Mouse (Mus musculus): ENCODE measurements at regions not wholly inside any gene's neighbourhood (a gene's known extent, or its start where the extent isn't known, plus 50 kb on each side); places are given as distances from the start of the nearest gene placed in this dataset.
A peak's percentile ranks its signal among the peaks of the same experiment; 100 is the strongest.
"Not testable (repeated sequence)": the region's sequence is repeated elsewhere in the genome, so short reads cannot be mapped to it uniquely, and the experiment has no call there.

- Histone ChIP-seq H3K4me1 (no peaks in the 10 kb centered on the region; the same call in 1 of the 2 replicates), H3K4me3 (replicated peaks) (no peak overlapping the region), H3K9ac (no peak overlapping the region), H3K4me2 (replicated peaks) (no peak overlapping the region), H3K27me3 (no peaks in the 10 kb centered on the region), H3K9me3 (replicated peaks) (no peaks in the 10 kb centered on the region), H3K36me3 (no peaks in the 10 kb centered on the region), H3K27ac (replicated peaks) (no peak overlapping the region)
- WGBS: 93% methylated on average over 9 of the region's 9 CpGs
- no peak for ATAC-seq (ENCODE audit: insufficient number of reproducible peaks, low FRiP score, low TSS enrichment, low read depth)
Measured at GRCm38 (mm10) chr12:71533701-71534100, 224.0 kb downstream of the Dact1 start.

- 75% methylated on average over 4 of the region's 4 CpGs for whole genome bisulfite sequencing
- Histone ChIP-seq H3K9me3 (replicated peaks) (no peaks in the 10 kb centered on the region), H3K27me3 (no peaks in the 10 kb centered on the region), H3K9ac (no peak overlapping the region), H3K4me2 (replicated peaks) (no peak overlapping the region), H3K36me3 (no peaks in the 10 kb centered on the region), H3K4me3 (replicated peaks) (no peak overlapping the region), H3K4me1 (no peaks in the 10 kb centered on the region; the same call in 1 of the 2 replicates), H3K27ac (replicated peaks) (no peak overlapping the region)
- ATAC-seq (ENCODE audit: insufficient number of reproducible peaks, low FRiP score, low TSS enrichment, low read depth): no peak
Measured at GRCm38 (mm10) chr12:71534199-71534598, 224.5 kb downstream of the Dact1 start.

GRCm38 (mm10) chr12:71535251-71535650 is 225.6 kb downstream of the Dact1 start:
- H3K27me3 ChIP-seq: no peaks in the 10 kb centered on the region
- no peak overlapping the region for H3K9ac ChIP-seq
- no peaks in the 10 kb centered on the region; the same call in 1 of the 2 replicates for H3K4me1 ChIP-seq
- H3K4me3 ChIP-seq (replicated peaks): no peak overlapping the region
- H3K4me2 ChIP-seq (replicated peaks): no peak overlapping the region
- no peak for ATAC-seq (ENCODE audit: insufficient number of reproducible peaks, low FRiP score, low TSS enrichment, low read depth)
- 89% methylated on average over 6 of the region's 6 CpGs for WGBS
- H3K9me3 ChIP-seq (replicated peaks): no peaks in the 10 kb centered on the region
- no peak overlapping the region for H3K27ac ChIP-seq (replicated peaks)
- H3K36me3 ChIP-seq: no peaks in the 10 kb centered on the region

GRCm38 (mm10) chr12:71535831-71536230 is 226.1 kb downstream of the Dact1 start:
- not testable (repeated sequence) for H3K4me1 ChIP-seq; H3K36me3 ChIP-seq; H3K27ac ChIP-seq (replicated peaks); H3K4me3 ChIP-seq (replicated peaks); H3K4me2 ChIP-seq (replicated peaks); H3K9ac ChIP-seq; H3K9me3 ChIP-seq (replicated peaks); ATAC-seq (ENCODE audit: insufficient number of reproducible peaks, low FRiP score, low TSS enrichment, low read depth); H3K27me3 ChIP-seq
- WGBS: 57% methylated on average over 3 of the region's 3 CpGs

GRCm38 (mm10) chr12:71538691-71539090 is 229.0 kb downstream of the Dact1 start:
- no peak overlapping the region for H3K9ac ChIP-seq
- ATAC-seq (ENCODE audit: insufficient number of reproducible peaks, low FRiP score, low TSS enrichment, low read depth): no peak

GRCm38 (mm10) chr12:71540279-71540678 is 230.6 kb downstream of the Dact1 start:
- peaks cover 29% of the 10 kb centered on the region for H3K4me1 ChIP-seq
- no peak for ATAC-seq (ENCODE audit: insufficient number of reproducible peaks, low FRiP score, low TSS enrichment, low read depth)
- H3K9ac ChIP-seq: no peak overlapping the region
- WGBS: 72% methylated on average over 11 of the region's 11 CpGs
- H3K27me3 ChIP-seq: 0 out of 2 replicates have a peak, but pooled peaks cover 4% of the 10 kb centered on the region
- no peak overlapping the region for H3K4me2 ChIP-seq (replicated peaks)
- H3K36me3 ChIP-seq: no peaks in the 10 kb centered on the region
- no peak overlapping the region for H3K27ac ChIP-seq (replicated peaks)
- H3K9me3 ChIP-seq (replicated peaks): no peaks in the 10 kb centered on the region
- no peak overlapping the region for H3K4me3 ChIP-seq (replicated peaks)

More at GRCm38 (mm10) chr12:71538691-71539090, 229.0 kb downstream of the Dact1 start:
- Histone ChIP-seq H3K36me3 (no peaks in the 10 kb centered on the region), H3K27me3 (0 out of 2 replicates have a peak, but pooled peaks cover 4% of the 10 kb centered on the region), H3K4me2 (replicated peaks) (no peak overlapping the region), H3K27ac (replicated peaks) (no peak overlapping the region), H3K9me3 (replicated peaks) (no peaks in the 10 kb centered on the region), H3K4me1 (peaks cover 19% of the 10 kb centered on the region), H3K4me3 (replicated peaks) (no peak overlapping the region)
- WGBS: 78% methylated on average over 7 of the region's 7 CpGs

GRCm38 (mm10) chr12:71541961-71542360 is 232.3 kb downstream of the Dact1 start:
- ATAC-seq (ENCODE audit: insufficient number of reproducible peaks, low FRiP score, low TSS enrichment, low read depth): no peak
- Histone ChIP-seq H3K4me1 (peaks cover 29% of the 10 kb centered on the region), H3K9me3 (replicated peaks) (no peaks in the 10 kb centered on the region), H3K36me3 (no peaks in the 10 kb centered on the region), H3K27ac (replicated peaks) (0 out of 2 replicates have a peak overlapping the region, but pooled peaks have one; percentile 28), H3K4me3 (replicated peaks) (no peak overlapping the region), H3K4me2 (replicated peaks) (no peak overlapping the region), H3K9ac (no peak overlapping the region), H3K27me3 (0 out of 2 replicates have a peak, but pooled peaks cover 4% of the 10 kb centered on the region)
- WGBS: 69% methylated on average over 2 of the region's 2 CpGs

GRCm38 (mm10) chr12:71543571-71544119 is 234.0 kb downstream of the Dact1 start:
- 41% methylated on average over 7 of the region's 7 CpGs for WGBS

GRCm38 (mm10) chr12:71544401-71545159 is 234.9 kb downstream of the Dact1 start:
- H3K27ac ChIP-seq (replicated peaks): peak overlapping the region; percentile 58
- peaks cover 29% of the 10 kb centered on the region for H3K4me1 ChIP-seq
- 27% methylated on average over 8 of the region's 8 CpGs for WGBS
- H3K9ac ChIP-seq: no peak overlapping the region
- no peaks in the 10 kb centered on the region for H3K36me3 ChIP-seq
- H3K27me3 ChIP-seq: 0 out of 2 replicates have a peak, but pooled peaks cover 4% of the 10 kb centered on the region
- H3K9me3 ChIP-seq (replicated peaks): no peaks in the 10 kb centered on the region
- ATAC-seq (ENCODE audit: insufficient number of reproducible peaks, low FRiP score, low TSS enrichment, low read depth): peak; percentile 76
- H3K4me2 ChIP-seq (replicated peaks): no peak overlapping the region
- no peak overlapping the region for H3K4me3 ChIP-seq (replicated peaks)

More at GRCm38 (mm10) chr12:71543571-71544119, 234.0 kb downstream of the Dact1 start:
- Histone ChIP-seq H3K4me1 (peaks cover 29% of the 10 kb centered on the region), H3K9me3 (replicated peaks) (no peaks in the 10 kb centered on the region), H3K4me2 (replicated peaks) (no peak overlapping the region), H3K27me3 (0 out of 2 replicates have a peak, but pooled peaks cover 4% of the 10 kb centered on the region), H3K27ac (replicated peaks) (no peak overlapping the region), H3K36me3 (no peaks in the 10 kb centered on the region), H3K4me3 (replicated peaks) (no peak overlapping the region), H3K9ac (no peak overlapping the region)
- no peak for ATAC-seq (ENCODE audit: insufficient number of reproducible peaks, low FRiP score, low TSS enrichment, low read depth)

GRCm38 (mm10) chr12:71546523-71547265 is 237.0 kb downstream of the Dact1 start:
- WGBS: 89% methylated on average over 9 of the region's 9 CpGs
- no peak overlapping the region for H3K4me3 ChIP-seq (replicated peaks)
- peaks cover 37% of the 10 kb centered on the region for H3K4me1 ChIP-seq
- no peak for ATAC-seq (ENCODE audit: insufficient number of reproducible peaks, low FRiP score, low TSS enrichment, low read depth)
- no peak overlapping the region for H3K27ac ChIP-seq (replicated peaks)
- H3K27me3 ChIP-seq: 0 out of 2 replicates have a peak, but pooled peaks cover under 1% of the 10 kb centered on the region
- no peaks in the 10 kb centered on the region for H3K36me3 ChIP-seq
- H3K4me2 ChIP-seq (replicated peaks): no peak overlapping the region
- H3K9me3 ChIP-seq (replicated peaks): no peaks in the 10 kb centered on the region
- H3K9ac ChIP-seq: no peak overlapping the region

- Histone ChIP-seq H3K4me3 (replicated peaks) (no peak overlapping the region), H3K27me3 (no peaks in the 10 kb centered on the region), H3K9ac (no peak overlapping the region), H3K4me2 (replicated peaks) (no peak overlapping the region), H3K36me3 (no peaks in the 10 kb centered on the region), H3K9me3 (replicated peaks) (no peaks in the 10 kb centered on the region), H3K27ac (replicated peaks) (no peak overlapping the region), H3K4me1 (peaks cover 21% of the 10 kb centered on the region)
- ATAC-seq (ENCODE audit: insufficient number of reproducible peaks, low FRiP score, low TSS enrichment, low read depth): no peak
- 43% methylated on average over 6 of the region's 6 CpGs for WGBS
Measured at GRCm38 (mm10) chr12:71549336-71549735, 239.7 kb downstream of the Dact1 start.
